Comparison of ENCODE assay signal across 8 mouse cellular contexts in the genomic region with DNA sequence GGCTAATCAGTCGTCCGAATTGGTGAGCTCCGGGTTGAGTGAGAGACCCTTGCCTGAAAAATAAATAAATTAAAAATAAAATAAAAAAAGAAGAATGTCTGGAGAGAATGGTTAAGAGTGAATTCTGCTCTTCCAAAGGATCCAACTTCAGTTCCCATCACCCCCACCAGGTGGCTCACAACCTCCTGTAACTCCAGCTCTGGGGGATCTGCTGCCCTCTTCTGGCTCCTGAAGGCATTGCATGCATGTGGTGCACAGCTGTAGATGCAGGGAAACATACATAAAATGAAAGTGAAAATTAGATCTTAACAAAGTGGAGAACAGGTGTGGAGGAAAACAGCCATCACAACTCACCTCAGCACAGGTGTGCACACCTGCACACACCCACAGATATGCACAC. TPM values are rescaled to one million over a fixed set of nuclear protein-coding genes. Genes with fewer than 3 reads are reported as not detected.
DNase-seq lines count a peak whose midpoint lies in the region; ATAC-seq and TF ChIP-seq lines count a peak whose summit lies in the region.

No protein-coding gene starts in this region.

- WGBS in heart, embryonic 11.5 days (ENCODE audit: insufficient replicate concordance): 24% methylated on average over 3 of the region's 3 CpGs

- no peaks in the 10 kb centered on the region for H3K36me3 ChIP-seq in heart, embryonic 11.5 days (ENCODE audit: control insufficient read depth, insufficient read depth, low read length)
- H3K36me3 ChIP-seq in testis, adult 2 months (ENCODE audit: control insufficient read depth, insufficient read depth, low read length): no peaks in the 10 kb centered on the region

- H3K27ac ChIP-seq in heart, embryonic 11.5 days (ENCODE audit: low read depth, low read length): no peak overlapping the region
- H3K27ac ChIP-seq in cortical plate, adult 2 months (ENCODE audit: insufficient read depth, low read length): no peak overlapping the region
- H3K27ac ChIP-seq in testis, adult 2 months (ENCODE audit: control insufficient read depth, insufficient read depth, low read depth, low read length): no peak overlapping the region

- H3K9me3 ChIP-seq in heart, embryonic 11.5 days (replicated peaks; ENCODE audit: control insufficient read depth, low read length): peaks cover 6% of the 10 kb centered on the region; the same call in 1 of the 2 replicates

- H3K9ac ChIP-seq in heart, embryonic 11.5 days (ENCODE audit: low read depth, low read length): no peak overlapping the region

- no peak overlapping the region for H3K4me2 ChIP-seq in heart, embryonic 11.5 days

- no peak overlapping the region for H3K4me3 ChIP-seq in heart, embryonic 11.5 days (ENCODE audit: low read depth, low read length)
- H3K4me3 ChIP-seq in cortical plate, adult 2 months (ENCODE audit: insufficient read depth, low read length): no peak overlapping the region
- no peak overlapping the region for H3K4me3 ChIP-seq in testis, adult 2 months (ENCODE audit: control insufficient read depth, low read depth, low read length)

- no peaks in the 10 kb centered on the region for H3K4me1 ChIP-seq in heart, embryonic 11.5 days (ENCODE audit: control insufficient read depth, insufficient read depth, low read length)
- no peaks in the 10 kb centered on the region for H3K4me1 ChIP-seq in cortical plate, adult 2 months (ENCODE audit: control insufficient read depth, insufficient read depth, low read length)
- H3K4me1 ChIP-seq in testis, adult 2 months (ENCODE audit: control insufficient read depth, insufficient read depth, low read length): peaks cover 2% of the 10 kb centered on the region; the same call in 1 of the 2 replicates

- H3K27me3 ChIP-seq in heart, embryonic 11.5 days (ENCODE audit: control insufficient read depth, insufficient read depth, low read length): peaks cover 51% of the 10 kb centered on the region
- no peaks in the 10 kb centered on the region for H3K27me3 ChIP-seq in testis, adult 2 months (ENCODE audit: control insufficient read depth, insufficient read depth, low read length)

- DNase-seq in heart, adult 18-20 months: peak; percentile 9 to 51
- peak; percentile 77 for DNase-seq in 3T3-L1 (ENCODE audit: low read depth, low spot score)
- peak; percentile 31 for DNase-seq in T-cell, adult 2 months (ENCODE audit: low spot score)
- DNase-seq in kidney, postnatal 10 days: peak; percentile 78
- DNase-seq in lung, postnatal 4 days: peak; percentile 59 to 82

- ATAC-seq in heart, embryonic 11.5 days (replicated peaks; ENCODE audit: insufficient number of reproducible peaks, low FRiP score, low TSS enrichment): no peak

- TF ChIP-seq CTCF in cortical plate, adult 2 months (IDR thresholded peaks at IDR 0.05; ENCODE audit: extremely low read depth, insufficient read depth, low read length): peak; percentile 86
- TF ChIP-seq CTCF in testis, adult 2 months (IDR thresholded peaks at IDR 0.05; ENCODE audit: control insufficient read depth, insufficient read depth, insufficient replicate concordance, low read depth, low read length): peak; percentile 97

- TF ChIP-seq POLR2A in cortical plate, adult 2 months (IDR thresholded peaks at IDR 0.05; ENCODE audit: extremely low read depth, insufficient read depth, low read length): no peak
- no peak for TF ChIP-seq POLR2A in testis, adult 2 months (IDR thresholded peaks at IDR 0.05; ENCODE audit: control insufficient read depth, low read depth, low read length)

RNA-seq across cellular contexts. Expression of a gene that starts 22.0 kb away (rescaled TPM):
- under 1 TPM in 1 of 2 experiments, not detected in 1; 0.12 TPM for total RNA-seq in heart, adult 18-20 months (2021)
- polyA plus RNA-seq in heart, embryonic 11.5 days (2014; fragmentation: Nextera tagmentation; extraction: Ambion mirVana): 0.46 and 0.66 TPM in 2 replicates
- polyA plus RNA-seq in cortical plate, adult 2 months (2012; rRNA removed): 196 and 211 TPM in 2 replicates
- 3.1 and 3.3 TPM in 2 replicates for polyA plus RNA-seq in testis, adult 2 months (2012; rRNA removed)

Comparison
In these comparisons a context has a peak if more than half of its experiments do, and no peak if none do; other contexts are left out.
1. RNA of a gene that starts 22.0 kb away (polyA plus RNA-seq): 196 to 211 TPM in cortical plate, adult 2 months; 3.1 to 3.3 TPM in testis, adult 2 months and 0.46 to 0.66 TPM in heart, embryonic 11.5 days; every median in the first group is over 10 times any median in the second.
2. Peak in every context shown above with its lines, with median percentiles within 50 percentile points of each other: DNase-seq.